Mouse (Mus musculus): Measurements from ENCODE around the gene Agbl1.
"Not testable (repeated sequence)": the region's sequence is repeated elsewhere in the genome, so short reads cannot be mapped to it uniquely, and the experiment has no call there.

The Agbl1 gene

GRCm38 (mm10) chr7:76229311-76229937, at the start of gene Agbl1:
TSS of gene Agbl1 (plus strand) at chr7:76229887.
- DNase-seq, result no peak

- no peak for DNase-seq
Observed at GRCm38 (mm10) chr7:76185005-76185658, 44.6 kb upstream of the Agbl1 start.

GRCm38 (mm10) chr7:76185681-76186121, 44.0 kb upstream of the Agbl1 start:
- DNase-seq, result no peak

GRCm38 (mm10) chr7:76218546-76218945, 11.1 kb upstream of the Agbl1 start:
- no peak for DNase-seq

- no peak for DNase-seq
Observed at GRCm38 (mm10) chr7:76219797-76220469, 9.8 kb upstream of the Agbl1 start.

GRCm38 (mm10) chr7:76222691-76223090, 7.0 kb upstream of the Agbl1 start:
- no peak for DNase-seq

GRCm38 (mm10) chr7:76228881-76229280, 806 bp upstream of the Agbl1 start:
- DNase-seq, result no peak

GRCm38 (mm10) chr7:76234321-76234720, 4.6 kb downstream of the Agbl1 start:
- no peak for DNase-seq

- DNase-seq, result no peak
Observed at GRCm38 (mm10) chr7:76237497-76237896, 7.8 kb downstream of the Agbl1 start.

- DNase-seq, result not testable (repeated sequence)
Observed at GRCm38 (mm10) chr7:76244839-76245238, 15.2 kb downstream of the Agbl1 start.

GRCm38 (mm10) chr7:76275061-76275460, 45.4 kb downstream of the Agbl1 start:
- DNase-seq, result no peak

- no peak for DNase-seq
Observed at GRCm38 (mm10) chr7:76282831-76283230, 53.1 kb downstream of the Agbl1 start.

- no peak for DNase-seq
Observed at GRCm38 (mm10) chr7:76287531-76287930, 57.8 kb downstream of the Agbl1 start.

GRCm38 (mm10) chr7:76321866-76322553, 92.3 kb downstream of the Agbl1 start:
- DNase-seq, result no peak

- no peak for DNase-seq
Observed at GRCm38 (mm10) chr7:76326091-76326490, 96.4 kb downstream of the Agbl1 start.

- DNase-seq, result no peak
Observed at GRCm38 (mm10) chr7:76339308-76339707, 109.6 kb downstream of the Agbl1 start.

- DNase-seq, result no peak
Observed at GRCm38 (mm10) chr7:76341601-76342000, 111.9 kb downstream of the Agbl1 start.

- peak in 1 of 2 experiments; percentile 3 for DNase-seq
Observed at GRCm38 (mm10) chr7:76353469-76353868, 123.8 kb downstream of the Agbl1 start.

GRCm38 (mm10) chr7:76354510-76354909, 124.8 kb downstream of the Agbl1 start:
- DNase-seq, result no peak

- no peak for DNase-seq
Observed at GRCm38 (mm10) chr7:76371269-76371668, 141.6 kb downstream of the Agbl1 start.

- DNase-seq, result no peak
Observed at GRCm38 (mm10) chr7:76379493-76379892, 149.8 kb downstream of the Agbl1 start.

- DNase-seq, result no peak
Observed at GRCm38 (mm10) chr7:76381986-76382385, 152.3 kb downstream of the Agbl1 start.

- DNase-seq, result no peak
Observed at GRCm38 (mm10) chr7:76389240-76389639, 159.6 kb downstream of the Agbl1 start.

Measured in spleen, adult 18-20 months (tissue).